ENCODE assay signal across 11 mouse cellular contexts in genomic region chr8:62060357-62060756, GRCm38 (mm10).
DNase-seq lines count a peak whose midpoint lies in the region; ATAC-seq and TF ChIP-seq lines count a peak whose summit lies in the region.
"Had no signal": no experiment of that assay in that cellular context is flagged by ENCODE, and none has a peak within 500 bp of the region (broad histone marks: within the 10 kb centered on the region; RNA-seq: fewer than 3 reads in every experiment).

No protein-coding gene starts in this region.

- ATAC-seq in heart, embryonic 11.5 days (replicated peaks; ENCODE audit: insufficient number of reproducible peaks, low FRiP score, low TSS enrichment), result no peak
- no peak for ATAC-seq in embryonic facial prominence, embryonic 14.5 days (ENCODE audit: low read depth)
- no peak for ATAC-seq in erythroblast, adult 5-6 weeks (replicated peaks; ENCODE audit: low FRiP score, poor library complexity, severe bottlenecking)
- ATAC-seq: midbrain, embryonic 13.5 days had no signal

- no peaks in the 10 kb centered on the region for H3K4me1 ChIP-seq in heart, adult 2 months (ENCODE audit: control insufficient read depth, insufficient read depth, low read length)
- no peaks in the 10 kb centered on the region for H3K4me1 ChIP-seq in heart, embryonic 11.5 days (ENCODE audit: control insufficient read depth, insufficient read depth, low read length)
- H3K4me1 ChIP-seq in embryonic facial prominence, embryonic 14.5 days (ENCODE audit: control insufficient read depth, insufficient read depth, low read length), result no peaks in the 10 kb centered on the region
- H3K4me1 ChIP-seq: hindbrain, embryonic 13.5 days; limb, embryonic 13.5 days; midbrain, embryonic 13.5 days had no signal

- no peaks in the 10 kb centered on the region for H3K79me2 ChIP-seq in heart, adult 2 months (replicated peaks; ENCODE audit: control insufficient read depth, insufficient read depth, low read length)

- TF ChIP-seq EP300 in heart, adult 2 months (IDR thresholded peaks at IDR 0.05; ENCODE audit: insufficient read depth, low read depth, low read length), result no peak

- H3K9ac ChIP-seq in heart, adult 2 months (ENCODE audit: low read depth, low read length), result no peak overlapping the region
- H3K9ac ChIP-seq in heart, embryonic 11.5 days (ENCODE audit: low read depth, low read length), result no peak overlapping the region
- no peak overlapping the region for H3K9ac ChIP-seq in embryonic facial prominence, embryonic 14.5 days (ENCODE audit: low read depth, low read length)
- H3K9ac ChIP-seq: hindbrain, embryonic 13.5 days; limb, embryonic 13.5 days; midbrain, embryonic 13.5 days had no signal

- no peaks in the 10 kb centered on the region for H3K27me3 ChIP-seq in heart, adult 2 months (ENCODE audit: control insufficient read depth, insufficient read depth, low read length)
- no peaks in the 10 kb centered on the region for H3K27me3 ChIP-seq in heart, embryonic 11.5 days (ENCODE audit: control insufficient read depth, insufficient read depth, low read length)
- no peaks in the 10 kb centered on the region for H3K27me3 ChIP-seq in embryonic facial prominence, embryonic 14.5 days (replicated peaks; ENCODE audit: control insufficient read depth, insufficient read depth, low read length)
- H3K27me3 ChIP-seq: hindbrain, embryonic 13.5 days; limb, embryonic 13.5 days; midbrain, embryonic 13.5 days had no signal

- H3K27ac ChIP-seq in heart, adult 2 months, result no peak overlapping the region
- H3K27ac ChIP-seq in heart, embryonic 11.5 days (ENCODE audit: low read depth, low read length), result no peak overlapping the region
- no peak overlapping the region for H3K27ac ChIP-seq in embryonic facial prominence, embryonic 14.5 days (replicated peaks; ENCODE audit: low read depth, low read length)
- H3K27ac ChIP-seq: hindbrain, embryonic 13.5 days; limb, embryonic 13.5 days; midbrain, embryonic 13.5 days had no signal

- no peaks in the 10 kb centered on the region for H3K9me3 ChIP-seq in heart, embryonic 11.5 days (replicated peaks; ENCODE audit: control insufficient read depth, low read length)
- no peaks in the 10 kb centered on the region for H3K9me3 ChIP-seq in embryonic facial prominence, embryonic 14.5 days (ENCODE audit: control insufficient read depth, low read length)
- H3K9me3 ChIP-seq: hindbrain, embryonic 13.5 days; limb, embryonic 13.5 days; midbrain, embryonic 13.5 days had no signal

- no peak overlapping the region for H3K4me3 ChIP-seq in heart, adult 2 months
- H3K4me3 ChIP-seq in heart, embryonic 11.5 days (ENCODE audit: low read depth, low read length), result no peak overlapping the region
- H3K4me3 ChIP-seq in embryonic facial prominence, embryonic 14.5 days (ENCODE audit: low read depth, low read length), result no peak overlapping the region
- H3K4me3 ChIP-seq: hindbrain, embryonic 13.5 days; limb, embryonic 13.5 days; midbrain, embryonic 13.5 days had no signal

- no peak for TF ChIP-seq POLR2A in heart, adult 2 months (IDR thresholded peaks at IDR 0.05; ENCODE audit: insufficient read depth, low read depth, low read length)

- no peak overlapping the region for H3K4me2 ChIP-seq in heart, embryonic 11.5 days
- no peak overlapping the region for H3K4me2 ChIP-seq in embryonic facial prominence, embryonic 14.5 days (ENCODE audit: low read depth, low read length)
- H3K4me2 ChIP-seq: hindbrain, embryonic 13.5 days; limb, embryonic 13.5 days; midbrain, embryonic 13.5 days had no signal

- peak; percentile 63 for TF ChIP-seq CTCF in heart, adult 2 months (IDR thresholded peaks at IDR 0.05)

- H3K36me3 ChIP-seq in heart, adult 2 months (ENCODE audit: control insufficient read depth, insufficient read depth, low read length), result no peaks in the 10 kb centered on the region
- H3K36me3 ChIP-seq in heart, embryonic 11.5 days (ENCODE audit: control insufficient read depth, insufficient read depth, low read length), result no peaks in the 10 kb centered on the region
- H3K36me3 ChIP-seq in embryonic facial prominence, embryonic 14.5 days (ENCODE audit: control insufficient read depth, insufficient read depth, low read length), result no peaks in the 10 kb centered on the region
- H3K36me3 ChIP-seq: hindbrain, embryonic 13.5 days; limb, embryonic 13.5 days; midbrain, embryonic 13.5 days had no signal

- DNase-seq in heart, adult 2 months, result no peak
- DNase-seq in left cerebral cortex, postnatal 4 days, result peak; percentile 3
- no peak for DNase-seq in left cerebral cortex, postnatal 36 days (ENCODE audit: low spot score in 2 of 2)
- peak; percentile 40 for DNase-seq in Muller cell, postnatal 12 days (ENCODE audit: inconsistent ontology term)
- peak; percentile 41 for DNase-seq in embryonic facial prominence, embryonic 14.5 days (ENCODE audit: low spot score)
- no peak for DNase-seq in urinary bladder, postnatal 10 days (ENCODE audit: low spot score)

- intact Hi-C loops in heart, adult 2 months (cut with DNase I), result no loop called here
- intact Hi-C loops in left cerebral cortex, postnatal 4 days (cut with DNase I), result loop anchor here (10.0 kb wide), 1 partner anchor 526 kb away; no protein-coding TSS in a partner anchor
- intact Hi-C loops in left cerebral cortex, postnatal 36 days (cut with DNase I), result loop anchor here (2.0 to 5.0 kb wide), 2 partner anchors 166 to 518 kb away; no protein-coding TSS in a partner anchor

Comparison
In these comparisons a context has a peak if more than half of its experiments do, and no peak if none do; other contexts are left out.
1. DNase-seq: peak in left cerebral cortex, postnatal 4 days (single experiment), Muller cell, postnatal 12 days (single experiment) and embryonic facial prominence, embryonic 14.5 days (single experiment); none in heart, adult 2 months (0 of 2), left cerebral cortex, postnatal 36 days (0 of 2) and urinary bladder, postnatal 10 days (single experiment).